Mouse (Mus musculus): ENCODE data around the gene Sacs. TPM values are rescaled to one million over a fixed set of nuclear protein-coding genes. Genes with fewer than 3 reads are reported as not detected.

The Sacs gene
- polyA plus RNA-seq, 1 experiment, result 2.7 TPM

- Histone ChIP-seq H3K79me2 (ENCODE audit: control insufficient read depth, insufficient read depth) (no peaks in the 10 kb centered on the region), H3K36me3 (ENCODE audit: control insufficient read depth, insufficient read depth) (no peaks in the 10 kb centered on the region), H3ac (ENCODE audit: control insufficient read depth, insufficient read length, low read depth) (no peak overlapping the region), H3K4me3 (ENCODE audit: insufficient read depth, poor library complexity, severe bottlenecking) (no peak overlapping the region), H3K27me3 (ENCODE audit: control insufficient read depth, insufficient read depth, insufficient read length) (no peaks in the 10 kb centered on the region), H3K79me3 (ENCODE audit: low read depth) (no peaks in the 10 kb centered on the region)
- TF ChIP-seq FOSL1 (IDR thresholded peaks at IDR 0.05; ENCODE audit: insufficient read depth, low read length, poor library complexity, severe bottlenecking) (no peak), MYOD1 (IDR thresholded peaks at IDR 0.05; ENCODE audit: control insufficient read depth, insufficient read length, low read depth) (no peak), MYOG (IDR thresholded peaks at IDR 0.05; ENCODE audit: control insufficient read depth, extremely low read depth, insufficient read length) (no peak), MAX (IDR thresholded peaks at IDR 0.05) (no peak), CEBPB (IDR thresholded peaks at IDR 0.05; ENCODE audit: low read depth) (no peak)
These were observed 150.5 kb downstream of the Sacs start for GRCm38 (mm10) chr14:61288606-61289286.

Other genes starting within 250 kb of the Sacs start
- not detected for gene Tnfrsf19, start 92.0 kb upstream of the Sacs start, polyA plus RNA-seq (2012; fragmentation: generic; extraction: Trizol)
- 2.0 TPM for gene Sgcg, start 120.0 kb downstream of the Sacs start, polyA plus RNA-seq (2012; fragmentation: generic; extraction: Trizol)
- gene Arl11, start 171.3 kb downstream of the Sacs start, polyA plus RNA-seq (2012; fragmentation: generic; extraction: Trizol), result not detected
- gene Ebpl, start 222.0 kb downstream of the Sacs start, polyA plus RNA-seq (2012; fragmentation: generic; extraction: Trizol), result 1.1 TPM

All from C2C12 (cell line).